Mouse (Mus musculus) heart, postnatal 0 days (tissue): ENCODE measurements around the gene Dhx58. TPM values are rescaled to one million over a fixed set of nuclear protein-coding genes. Genes with fewer than 3 reads are reported as not detected.
A peak's percentile ranks its signal among the peaks of the same experiment; 100 is the strongest.

Experiments used
- ATAC-seq: fragments of 200-750 bp; cut with Nextera tagmentation; 2 replicates; pipeline ENCODE4 v1.8.0; 2017; ENCODE audit warnings: low read depth, moderate number of reproducible peaks, moderate library complexity; ENCODE audit not compliant: insufficient read depth
- DNase-seq: peaks from one replicate; pipeline ENCODE4 v3.0.0-alpha.2; 2016; ENCODE audit warnings: low spot score
- H3K27ac ChIP-seq: fragments of 300-500 bp; sonication (generic); 2 replicates; pipeline ENCODE4 v1.5.1; 2014; ENCODE audit warnings: low read depth, mild to moderate bottlenecking
- H3K27me3 ChIP-seq: fragments of 300-500 bp; sonication (generic); 2 replicates; pipeline ENCODE4 v1.6.1; 2014; ENCODE audit warnings: low read length, mixed read lengths; ENCODE audit not compliant: control insufficient read depth, insufficient read depth
- H3K36me3 ChIP-seq: fragments of 300-500 bp; sonication (generic); replicated peaks from 2 replicates; pipeline ENCODE4 v1.6.1; 2014; ENCODE audit warnings: low read length, mixed read lengths; ENCODE audit not compliant: control insufficient read depth, insufficient read depth
- H3K4me1 ChIP-seq: fragments of 300-500 bp; sonication (generic); 2 replicates; pipeline ENCODE4 v1.6.1; 2014; ENCODE audit warnings: antibody characterized with exemption; ENCODE audit not compliant: control insufficient read depth, insufficient read depth
- H3K4me2 ChIP-seq: fragments of 300-500 bp; sonication (generic); 2 replicates; pipeline ENCODE4 v1.6.1; 2014; ENCODE audit warnings: low read depth, mild to moderate bottlenecking, low read length, moderate library complexity
- H3K4me3 ChIP-seq: fragments of 300-500 bp; sonication (generic); 2 replicates; pipeline ENCODE4 v1.5.1; 2014; ENCODE audit warnings: low read depth, low read length
- H3K9ac ChIP-seq: fragments of 300-500 bp; sonication (generic); replicated peaks from 2 replicates; pipeline ENCODE4 v1.6.1; 2014; ENCODE audit warnings: low read depth, low read length, mixed read lengths
- H3K9me3 ChIP-seq: fragments of 300-500 bp; sonication (generic); replicated peaks from 2 replicates; pipeline ENCODE4 v1.6.1; 2016; ENCODE audit warnings: low read length; ENCODE audit not compliant: control insufficient read depth
- CTCF ChIP-seq: IDR thresholded peaks from 2 replicates; pipeline ENCODE4 v1.5.1; 2016; ENCODE audit warnings: antibody characterized with exemption, control low read depth, low read depth
- EP300 ChIP-seq: IDR thresholded peaks from 2 replicates; pipeline ENCODE4 v1.6.1; 2016; ENCODE audit warnings: antibody characterized with exemption, low read depth
- WGBS: fragments of 180-500 bp; shearing (Covaris S2); extraction: QIAGEN DNeasy Blood & Tissue Kit; methylation state at CpG from one replicate; pipeline ENCODE4 v1.1.7; 2014; 5-methylcytosine and 5-hydroxymethylcytosine counted together
- polyA plus RNA-seq: library from polyadenylated mRNA; unstranded; fragments of >200 nt; fragmentation: Nextera tagmentation; extraction: Ambion mirVana; gene quantifications from 2 replicates; pipeline ENCODE4 v1.2.1, GENCODE M21; 2015
- total RNA-seq: library from RNA; depleted of rRNA; stranded (reverse); fragments of >200 nt; gene quantifications from 2 replicates; pipeline ENCODE4 v1.2.3, GENCODE M21; 2014; ENCODE audit warnings: low replicate concordance; rRNA removed

Dhx58 gene
- total RNA-seq (3.6 and 9.1 TPM in 2 replicates), polyA plus RNA-seq (1.3 and 1.4 TPM in 2 replicates)

DNA sequence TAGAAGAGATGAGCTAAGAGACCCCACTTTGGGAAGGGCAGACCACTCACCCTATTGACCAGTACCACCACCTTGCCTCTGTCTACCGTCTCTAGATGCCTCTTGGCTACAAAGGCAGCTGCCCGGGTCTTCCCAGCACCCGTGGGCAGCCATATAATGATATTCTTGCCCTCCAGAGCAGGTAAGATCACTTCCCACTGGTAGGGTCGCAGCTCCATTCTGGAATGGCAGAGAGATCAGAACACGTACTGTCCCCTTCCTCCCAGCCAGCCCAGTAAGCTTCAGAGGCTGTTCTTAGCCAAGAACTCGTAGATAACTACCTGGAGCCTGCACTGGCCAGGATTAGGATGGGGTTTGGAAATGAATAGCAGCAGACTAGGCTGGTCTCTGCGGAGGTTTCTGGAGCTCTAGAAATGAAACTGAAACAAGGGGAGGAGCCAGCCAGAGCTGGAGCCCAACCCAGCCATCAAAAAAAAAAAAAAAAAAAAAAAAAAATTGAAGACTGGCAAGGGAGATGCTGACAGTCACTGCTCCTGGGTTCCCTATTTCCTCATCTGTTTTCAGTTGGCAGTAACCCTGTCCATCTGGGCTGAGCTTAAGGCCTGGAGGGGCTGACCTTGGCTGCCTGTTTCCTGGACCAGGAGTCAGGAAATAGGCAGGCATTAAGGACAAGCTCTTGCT lies at the start of gene Dhx58:
Gene Dhx58, minus strand, starts transcription at position 421 of the 681 bp plus-strand sequence.
- ATAC-seq (no peak), DNase-seq (peak; percentile 29)
- Histone ChIP-seq H3K36me3 (peaks cover 44% of the 10 kb centered on the region), H3K9ac (no peak within 1 kb of the TSS; the same call in 1 of the 2 replicates), H3K4me2 (peak within 1 kb of the TSS; percentile 48), H3K9me3 (no peaks in the 10 kb centered on the region), H3K4me1 (no peaks in the 10 kb centered on the region), H3K27ac (peak within 1 kb of the TSS; percentile 3; the same call in 1 of the 2 replicates), H3K4me3 (peak within 1 kb of the TSS; percentile 30), H3K27me3 (no peaks in the 10 kb centered on the region)
- 44% methylated on average over 7 of the region's 7 CpGs for WGBS
- TF ChIP-seq EP300: no peak
- TF ChIP-seq CTCF: no peak

DNA sequence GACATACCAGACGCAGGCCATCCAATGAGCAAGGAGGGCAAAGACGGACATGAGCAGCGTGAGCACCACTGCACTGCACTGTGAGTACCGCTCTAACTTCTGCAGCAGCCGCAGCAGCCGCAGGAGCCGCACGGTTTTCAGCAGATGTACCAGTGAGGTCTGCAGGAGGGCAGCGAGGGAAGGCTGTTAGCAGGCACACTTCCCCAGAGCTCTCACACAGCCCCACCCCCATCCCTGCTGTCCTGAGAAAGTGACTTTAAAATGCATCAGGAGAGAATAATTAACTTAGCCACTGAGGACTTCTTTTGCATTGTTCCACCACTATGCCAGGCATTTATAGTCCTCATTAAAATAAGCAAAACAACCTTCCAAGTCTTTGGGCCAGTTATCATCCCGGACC lies 48.2 kb upstream of the Dhx58 start:
- TF ChIP-seq CTCF (no peak), EP300 (no peak)
- no peaks in the 10 kb centered on the region for H3K9me3 ChIP-seq
- 27% methylated on average over 10 of the region's 10 CpGs for WGBS
- no peak overlapping the region for H3K4me3 ChIP-seq
- DNase-seq (no peak), ATAC-seq (no peak)
- no peak overlapping the region for H3K27ac ChIP-seq
- peaks cover 32% of the 10 kb centered on the region for H3K27me3 ChIP-seq
- no peak overlapping the region for H3K9ac ChIP-seq
- no peaks in the 10 kb centered on the region for H3K4me1 ChIP-seq
- H3K4me2 ChIP-seq: no peak overlapping the region
- H3K36me3 ChIP-seq: no peaks in the 10 kb centered on the region

DNA sequence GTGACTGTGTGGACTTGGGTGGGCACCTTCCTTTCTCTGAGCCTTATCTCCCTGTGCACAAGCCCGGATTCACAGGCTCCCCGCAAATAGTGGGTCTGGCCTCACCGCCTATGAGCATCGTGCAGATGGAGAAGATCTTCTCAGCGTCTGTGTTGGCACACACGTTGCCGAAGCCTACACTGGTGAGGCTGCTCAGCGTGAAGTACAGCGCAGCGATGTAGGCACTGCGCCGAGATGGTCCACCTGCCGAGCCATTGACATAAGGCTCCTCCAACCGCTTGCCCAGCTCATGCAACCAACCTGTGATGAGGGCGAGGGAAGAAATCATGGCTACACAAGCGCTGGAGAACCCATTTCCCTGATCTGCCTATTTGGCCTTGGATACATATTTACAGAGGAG lies 46.1 kb upstream of the Dhx58 start:
- H3K4me3 ChIP-seq: no peak overlapping the region
- TF ChIP-seq EP300 (no peak), CTCF (no peak)
- H3K36me3 ChIP-seq: no peaks in the 10 kb centered on the region
- ATAC-seq (no peak), DNase-seq (no peak)
- no peak overlapping the region for H3K4me2 ChIP-seq
- 79% methylated on average over 16 of the region's 16 CpGs for WGBS
- peaks cover 28% of the 10 kb centered on the region for H3K27me3 ChIP-seq
- no peak overlapping the region for H3K27ac ChIP-seq
- H3K4me1 ChIP-seq: no peaks in the 10 kb centered on the region
- no peaks in the 10 kb centered on the region for H3K9me3 ChIP-seq
- H3K9ac ChIP-seq: no peak overlapping the region

DNA sequence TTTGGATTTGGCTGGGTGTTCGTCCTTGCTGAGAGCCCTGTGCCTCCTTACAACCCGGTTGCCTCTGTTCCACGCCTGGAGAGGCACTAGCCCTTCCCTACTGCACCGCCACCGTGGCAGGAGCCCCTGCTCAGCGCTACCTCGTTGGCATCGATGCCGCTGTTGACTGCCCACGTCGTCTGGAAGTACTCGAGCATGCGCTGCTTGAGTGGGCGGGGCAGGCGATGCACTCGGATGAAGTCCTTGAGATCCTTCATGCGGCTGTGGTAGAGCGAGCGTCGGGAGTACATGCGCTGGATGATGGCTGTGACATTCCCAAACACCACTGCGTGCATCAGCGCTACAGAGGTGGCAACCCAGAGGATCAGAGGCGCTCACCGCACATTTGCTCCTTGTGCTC lies 45.4 kb upstream of the Dhx58 start:
- Histone ChIP-seq H3K4me1 (no peaks in the 10 kb centered on the region), H3K27me3 (peaks cover 28% of the 10 kb centered on the region), H3K9me3 (no peaks in the 10 kb centered on the region), H3K4me3 (no peak overlapping the region), H3K36me3 (no peaks in the 10 kb centered on the region), H3K4me2 (no peak overlapping the region), H3K27ac (no peak overlapping the region), H3K9ac (no peak overlapping the region)
- DNase-seq (no peak), ATAC-seq (no peak)
- TF ChIP-seq EP300 (no peak), CTCF (no peak)
- 30% methylated on average over 25 of the region's 25 CpGs for WGBS

DNA sequence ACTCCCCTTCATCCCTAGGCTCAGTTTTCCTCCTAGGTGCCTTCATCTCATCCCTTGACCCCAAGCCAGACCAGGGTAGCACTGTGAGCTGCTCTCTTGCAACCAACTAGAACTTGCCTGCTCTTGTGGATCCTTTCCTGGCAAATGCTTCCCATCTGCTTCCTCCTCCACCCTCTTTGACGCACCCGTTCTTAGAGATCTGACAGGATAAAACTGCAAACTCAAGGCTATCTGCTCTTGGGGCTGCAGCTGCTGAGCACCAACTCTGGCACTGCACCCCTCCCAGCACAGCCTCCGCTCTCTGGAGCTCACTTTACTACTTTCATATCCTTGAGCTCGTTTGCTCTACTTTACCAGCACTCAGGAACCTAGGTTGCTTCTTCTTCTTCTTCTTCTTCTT lies 44.5 kb upstream of the Dhx58 start:
- H3K27ac ChIP-seq: no peak overlapping the region
- no peak overlapping the region for H3K4me2 ChIP-seq
- no peaks in the 10 kb centered on the region for H3K36me3 ChIP-seq
- H3K9ac ChIP-seq: no peak overlapping the region
- ATAC-seq (no peak), DNase-seq (no peak)
- H3K27me3 ChIP-seq: peaks cover 28% of the 10 kb centered on the region
- H3K9me3 ChIP-seq: no peaks in the 10 kb centered on the region
- no peak overlapping the region for H3K4me3 ChIP-seq
- H3K4me1 ChIP-seq: no peaks in the 10 kb centered on the region
- TF ChIP-seq CTCF (no peak), EP300 (no peak)
- 67% methylated on average over 4 of the region's 4 CpGs for whole genome bisulfite sequencing

DNA sequence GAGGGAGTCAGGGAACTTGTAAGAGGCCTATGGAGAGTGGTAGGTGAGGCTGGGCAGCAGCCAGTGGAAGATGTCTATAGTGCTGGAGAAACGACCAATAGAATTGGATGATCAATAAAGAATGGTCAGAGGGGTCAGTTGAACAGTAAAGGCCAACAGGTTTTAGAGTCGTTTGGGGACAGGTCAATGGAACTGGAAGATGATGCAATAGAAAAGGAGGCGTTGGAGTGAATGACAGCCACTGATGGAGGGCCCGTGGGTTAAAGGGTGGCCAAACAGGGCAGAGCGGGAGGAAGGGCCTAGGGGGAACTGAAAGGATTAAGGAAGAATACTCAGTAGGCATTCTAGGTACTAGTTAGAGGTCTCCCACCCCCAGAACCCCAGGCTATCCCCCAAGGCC lies 43.0 kb upstream of the Dhx58 start:
- no peak for DNase-seq
- no peaks in the 10 kb centered on the region for H3K36me3 ChIP-seq
- TF ChIP-seq CTCF: no peak
- TF ChIP-seq EP300: no peak
- H3K9me3 ChIP-seq: no peaks in the 10 kb centered on the region
- H3K9ac ChIP-seq: no peak overlapping the region
- no peak overlapping the region for H3K27ac ChIP-seq
- no peak overlapping the region for H3K4me2 ChIP-seq
- H3K4me3 ChIP-seq: no peak overlapping the region
- no peaks in the 10 kb centered on the region for H3K4me1 ChIP-seq
- H3K27me3 ChIP-seq: peaks cover 28% of the 10 kb centered on the region
- WGBS: 65% methylated on average over 5 of the region's 5 CpGs
- no peak for ATAC-seq
